In the genomic region with DNA sequence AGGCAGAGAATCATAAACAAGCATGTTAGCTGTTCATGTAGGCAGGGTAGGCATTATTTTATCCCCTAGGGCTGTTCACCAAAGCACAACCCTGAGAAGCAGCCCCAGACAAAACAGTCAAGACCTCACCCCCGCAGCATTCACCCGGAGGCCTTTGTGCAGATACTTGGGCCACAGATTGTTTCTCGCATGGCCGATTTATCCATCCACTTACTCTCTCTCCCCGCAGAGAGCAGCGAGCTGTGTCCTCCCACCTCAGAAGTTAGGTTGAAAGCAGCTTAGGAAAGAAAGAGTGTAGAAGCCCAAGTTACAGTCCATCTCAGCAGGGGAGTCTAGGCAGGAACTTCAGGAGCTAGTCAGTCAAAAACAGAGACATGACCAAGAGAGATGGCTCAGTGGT, we compare ENCODE assay signal across 28 mouse cellular contexts. TPM values are rescaled to one million over a fixed set of nuclear protein-coding genes. Genes with fewer than 3 reads are reported as not detected.
"Had no signal": no experiment of that assay in that cellular context is flagged by ENCODE, and none has a peak within 500 bp of the region (broad histone marks: within the 10 kb centered on the region; RNA-seq: fewer than 3 reads in every experiment).

No protein-coding gene starts in this region.

- H3K27me3 ChIP-seq: heart, embryonic 13.5 days; heart, embryonic 15.5 days; hindbrain, embryonic 13.5 days; hindbrain, embryonic 15.5 days; intestine, embryonic 15.5 days; limb, embryonic 12.5 days; liver, embryonic 13.5 days had no signal

- H3K4me3 ChIP-seq: heart, adult 2 months; heart, embryonic 13.5 days; heart, embryonic 15.5 days; hindbrain, embryonic 13.5 days; hindbrain, embryonic 15.5 days; intestine, embryonic 15.5 days; layer of hippocampus, adult 2 months; left cerebral cortex, adult 2 months; limb, embryonic 10.5 days; limb, embryonic 12.5 days; liver, embryonic 13.5 days; liver, embryonic 15.5 days had no signal

- DNase-seq: gastrocnemius, postnatal 14 days; gastrocnemius, postnatal 36 days; heart, adult 11 months; heart, adult 2 months; heart, postnatal 14 days; heart, postnatal 36 days; kidney, adult 9 months; kidney, postnatal 14 days; kidney, postnatal 36 days; liver; liver, embryonic 13.5 days; liver, postnatal 0 days had no signal

- H3K9ac ChIP-seq: heart, embryonic 13.5 days; heart, embryonic 15.5 days; hindbrain, embryonic 13.5 days; hindbrain, embryonic 15.5 days; intestine, embryonic 15.5 days; limb, embryonic 12.5 days; liver, embryonic 13.5 days; liver, embryonic 15.5 days; liver, postnatal 0 days had no signal

- ATAC-seq: hindbrain, postnatal 0 days; intestine, embryonic 15.5 days; intestine, postnatal 0 days; liver, postnatal 0 days had no signal

- H3K4me1 ChIP-seq: limb, embryonic 12.5 days had no signal

- H3K4me2 ChIP-seq: heart, embryonic 11.5 days; heart, embryonic 13.5 days; heart, embryonic 15.5 days; hindbrain, embryonic 13.5 days; hindbrain, embryonic 15.5 days; intestine, embryonic 15.5 days; limb, embryonic 12.5 days; liver, embryonic 11.5 days; liver, embryonic 13.5 days; liver, embryonic 15.5 days had no signal

- H3K9me3 ChIP-seq: heart, embryonic 13.5 days; heart, embryonic 15.5 days; hindbrain, embryonic 15.5 days; intestine, embryonic 15.5 days; limb, embryonic 10.5 days; limb, embryonic 12.5 days; liver, embryonic 13.5 days; liver, embryonic 15.5 days had no signal

- H3K27ac ChIP-seq: heart, adult 2 months; heart, embryonic 13.5 days; heart, embryonic 15.5 days; hindbrain, embryonic 13.5 days; hindbrain, embryonic 15.5 days; hindbrain, postnatal 0 days; intestine, embryonic 15.5 days; layer of hippocampus, adult 2 months; left cerebral cortex, adult 2 months; limb, embryonic 10.5 days; limb, embryonic 12.5 days; liver, embryonic 13.5 days; liver, embryonic 15.5 days had no signal

- H3K36me3 ChIP-seq: heart, embryonic 13.5 days; heart, embryonic 15.5 days; hindbrain, embryonic 13.5 days; hindbrain, embryonic 15.5 days; intestine, embryonic 15.5 days; limb, embryonic 10.5 days; limb, embryonic 12.5 days; liver, embryonic 13.5 days; liver, embryonic 15.5 days had no signal

RNA-seq across cellular contexts. Expression of gene 4930438A08Rik, which starts 22.8 kb away (rescaled TPM):
- polyA plus RNA-seq: heart, adult 2 months; heart, embryonic 11.5 days; heart, embryonic 13.5 days; heart, embryonic 15.5 days; heart, postnatal 0 days; hindbrain, embryonic 11.5 days; hindbrain, embryonic 15.5 days; hindbrain, postnatal 0 days; intestine, embryonic 15.5 days; intestine, postnatal 0 days; limb, embryonic 10.5 days; limb, embryonic 12.5 days had no signal
